Mouse (Mus musculus): ENCODE results near the gene Pkn3.
"Not testable (repeated sequence)": the region's sequence is repeated elsewhere in the genome, so short reads cannot be mapped to it uniquely, and the experiment has no call there.

Pkn3 gene

DNA sequence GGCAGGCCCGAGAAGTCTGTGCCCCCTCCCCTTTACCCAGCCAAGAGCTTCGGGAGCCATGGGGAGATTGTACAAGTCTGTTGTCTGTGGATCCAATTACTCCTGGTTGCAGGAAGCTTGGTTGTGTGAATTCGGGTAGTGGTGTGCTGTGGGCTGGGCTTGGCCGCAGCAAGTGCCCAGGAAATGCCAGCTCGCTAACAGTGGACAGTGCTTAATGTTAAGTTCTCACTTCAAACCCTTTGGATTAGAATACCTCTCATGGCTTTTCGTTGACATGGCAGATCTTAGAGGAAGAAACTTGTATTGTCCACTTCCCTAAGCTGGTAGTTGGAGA is 56.9 kb downstream of the Pkn3 start:
- DNase-seq (ENCODE audit: extremely low read depth, low read depth, low spot score): no peak

DNA sequence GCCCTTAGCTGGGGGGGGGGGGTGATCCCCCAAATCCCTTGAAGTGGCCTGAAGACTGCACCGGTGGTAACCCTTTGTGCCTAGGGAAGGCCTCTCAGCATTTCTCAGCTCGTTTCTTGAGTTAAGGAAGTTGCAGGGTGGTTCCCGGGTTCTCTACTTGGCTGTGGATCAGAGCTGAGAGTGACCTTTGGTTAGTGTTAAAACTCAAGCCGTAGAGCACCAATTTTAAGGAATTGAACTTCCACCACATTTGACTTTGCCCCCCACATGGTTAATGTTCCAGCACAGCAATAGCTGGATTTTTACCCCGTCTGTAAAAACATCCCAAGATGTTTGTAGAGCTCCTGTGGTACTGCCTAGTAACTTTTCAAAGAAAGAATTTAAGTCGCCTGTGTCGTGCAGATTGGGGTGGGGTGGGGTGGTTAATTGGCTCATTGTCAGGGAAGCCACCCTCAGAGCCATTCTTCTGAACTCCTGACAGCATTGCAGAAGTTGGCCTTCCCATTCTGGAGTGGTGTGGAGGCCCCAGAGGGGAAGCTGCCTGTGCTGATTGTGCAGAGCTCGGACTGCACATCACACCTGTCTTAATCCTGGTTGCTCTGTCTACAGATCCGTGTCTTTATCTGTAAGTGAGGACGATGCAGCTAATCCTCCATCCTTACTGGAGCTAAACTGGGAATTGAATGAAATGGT is 57.6 kb downstream of the Pkn3 start:
- DNase-seq (ENCODE audit: extremely low read depth, low read depth, low spot score): no peak

DNA sequence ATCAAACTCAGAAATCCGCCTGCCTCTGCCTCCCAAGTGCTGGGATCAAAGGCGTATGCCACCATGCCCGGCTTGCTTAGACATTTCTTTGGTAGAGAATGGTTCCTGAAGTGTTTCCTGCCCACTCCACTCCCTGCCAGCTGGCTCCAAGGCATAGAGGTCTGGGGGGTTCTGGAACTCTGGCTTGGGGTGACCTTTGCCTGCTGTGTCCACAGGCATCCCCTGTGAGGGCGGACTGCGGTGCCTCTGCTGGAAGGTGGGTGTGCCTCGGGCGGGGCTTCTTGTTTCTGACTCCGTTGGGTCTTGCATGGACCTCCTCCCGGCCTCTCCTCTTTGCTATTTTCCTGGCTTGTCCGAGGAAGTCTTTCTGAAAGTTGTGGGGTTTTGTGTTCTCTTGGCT is 59.0 kb downstream of the Pkn3 start:
- no peak for DNase-seq (ENCODE audit: extremely low read depth, low read depth, low spot score)

DNA sequence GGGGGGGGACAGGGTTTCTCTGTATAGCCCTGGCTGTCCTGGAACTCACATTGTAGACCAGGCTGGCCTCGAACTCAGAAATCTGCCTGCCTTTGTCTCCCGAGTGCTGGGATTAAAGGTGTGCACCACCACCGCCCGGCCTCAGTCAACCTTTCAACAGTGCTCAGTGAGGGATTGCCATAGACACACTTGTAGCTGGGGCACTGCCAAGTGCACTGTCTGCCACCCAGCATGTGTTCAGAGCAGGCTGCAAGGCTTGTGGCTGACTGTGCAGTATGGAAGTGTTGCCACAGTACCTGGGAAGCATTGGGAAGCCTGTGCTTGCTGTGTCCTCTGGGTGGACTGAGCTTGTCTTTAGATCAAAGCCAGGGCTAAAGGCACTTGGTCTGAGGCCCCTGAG is 62.5 kb downstream of the Pkn3 start:
- not testable (repeated sequence) for DNase-seq (ENCODE audit: extremely low read depth, low read depth, low spot score)
